Mouse (Mus musculus) kidney, adult 2 months (tissue): ENCODE data around the gene Irak1.

Experiments used
- CTCF ChIP-seq: fragments of 200-500 bp; conservative IDR thresholded peaks from 2 replicates; pipeline ENCODE4 v1.5.1; 2011; ENCODE audit warnings: low read depth, mild to moderate bottlenecking, control low read depth, low read length, moderate library complexity, mixed read lengths; ENCODE audit not compliant: insufficient read depth, insufficient read length
- POLR2A ChIP-seq: fragments of 200-500 bp; IDR thresholded peaks from one replicate; pipeline ENCODE4 v1.6.1; 2011; ENCODE audit warnings: low read depth, low read length, control low read depth

GRCm38 (mm10) chrX:74037702-74038375, 14.1 kb upstream of the Irak1 start:
- TF ChIP-seq CTCF = no peak
- TF ChIP-seq POLR2A = no peak
